Mouse (Mus musculus) intestine, embryonic 16.5 days (tissue): ENCODE data around the gene Asdurf. TPM values are rescaled to one million over a fixed set of nuclear protein-coding genes. Genes with fewer than 3 reads are reported as not detected.
"Not testable (repeated sequence)": the region's sequence is repeated elsewhere in the genome, so short reads cannot be mapped to it uniquely, and the experiment has no call there.

Source experiments
- ATAC-seq: fragments of 200-750 bp; cut with Nextera tagmentation; 2 replicates; pipeline ENCODE4 v1.8.0; 2017; ENCODE audit warnings: moderate TSS enrichment, moderate library complexity
- H3K27ac ChIP-seq: fragments of 300-500 bp; sonication (generic); 2 replicates; pipeline ENCODE4 v1.5.1; 2014; ENCODE audit warnings: mild to moderate bottlenecking, low read length
- H3K27me3 ChIP-seq: fragments of 300-500 bp; sonication (generic); replicated peaks from 2 replicates; pipeline ENCODE4 v1.6.1; 2014; ENCODE audit warnings: low read length, control low read depth, mixed read lengths; ENCODE audit not compliant: control insufficient read depth, insufficient read depth
- H3K36me3 ChIP-seq: fragments of 300-500 bp; sonication (generic); 2 replicates; pipeline ENCODE4 v1.6.1; 2014; ENCODE audit warnings: low read length, control low read depth; ENCODE audit not compliant: control insufficient read depth, insufficient read depth
- H3K4me1 ChIP-seq: fragments of 300-500 bp; sonication (generic); 2 replicates; pipeline ENCODE4 v1.6.1; 2014; ENCODE audit warnings: low read length, control low read depth, mixed read lengths; ENCODE audit not compliant: control insufficient read depth, insufficient read depth
- H3K4me2 ChIP-seq: fragments of 300-500 bp; sonication (generic); 2 replicates; pipeline ENCODE4 v1.6.1; 2014; ENCODE audit warnings: low read depth, low read length, control low read depth
- H3K4me3 ChIP-seq: fragments of 300-500 bp; sonication (generic); 2 replicates; pipeline ENCODE4 v1.5.1; 2014; ENCODE audit warnings: mild to moderate bottlenecking, low read length
- H3K9ac ChIP-seq: fragments of 300-500 bp; sonication (generic); 2 replicates; pipeline ENCODE4 v1.6.1; 2014; ENCODE audit warnings: low read depth, low read length
- H3K9me3 ChIP-seq: fragments of 300-500 bp; sonication (generic); 2 replicates; pipeline ENCODE4 v1.6.1; 2016; ENCODE audit warnings: low read length, control low read depth; ENCODE audit not compliant: control insufficient read depth
- WGBS: fragments of 180-500 bp; shearing (Covaris S2); extraction: QIAGEN DNeasy Blood & Tissue Kit; methylation state at CpG from one replicate; pipeline ENCODE4 v1.1.7; 2014; 5-methylcytosine and 5-hydroxymethylcytosine counted together
- polyA plus RNA-seq: library from polyadenylated mRNA; unstranded; fragments of >200 nt; fragmentation: Nextera tagmentation; extraction: Ambion mirVana; gene quantifications from 2 replicates; pipeline ENCODE4 v1.2.1, GENCODE M21; 2015

The Asdurf gene
- polyA plus RNA-seq: 7.5 TPM in 1 of 2 replicates, not detected in the other

- peaks cover 6% of the 10 kb centered on the region for H3K4me1 ChIP-seq
- H3K4me2 ChIP-seq: peak within 1 kb of the TSS; percentile 53
- H3K36me3 ChIP-seq: peaks cover 3% of the 10 kb centered on the region; the same call in 1 of the 2 replicates
- under 1% methylated on average over 44 of the region's 44 CpGs for WGBS
- no peaks in the 10 kb centered on the region for H3K9me3 ChIP-seq
- no peaks in the 10 kb centered on the region for H3K27me3 ChIP-seq
- peak; percentile 100 for ATAC-seq
- H3K9ac ChIP-seq: peak within 1 kb of the TSS; percentile 95
- peak within 1 kb of the TSS; percentile 80 for H3K27ac ChIP-seq
- peak within 1 kb of the TSS; percentile 87 for H3K4me3 ChIP-seq
These were observed at the start of gene Asdurf, which contains the start of the genes Gm28551 and Asnsd1 for GRCm38 (mm10) chr1:53352327-53353261. TSS of gene Asdurf (minus strand) at chr1:53352619. TSS of gene Gm28551 (minus strand) at chr1:53352667. TSS of gene Asnsd1 (minus strand) at chr1:53352752.

DNA sequence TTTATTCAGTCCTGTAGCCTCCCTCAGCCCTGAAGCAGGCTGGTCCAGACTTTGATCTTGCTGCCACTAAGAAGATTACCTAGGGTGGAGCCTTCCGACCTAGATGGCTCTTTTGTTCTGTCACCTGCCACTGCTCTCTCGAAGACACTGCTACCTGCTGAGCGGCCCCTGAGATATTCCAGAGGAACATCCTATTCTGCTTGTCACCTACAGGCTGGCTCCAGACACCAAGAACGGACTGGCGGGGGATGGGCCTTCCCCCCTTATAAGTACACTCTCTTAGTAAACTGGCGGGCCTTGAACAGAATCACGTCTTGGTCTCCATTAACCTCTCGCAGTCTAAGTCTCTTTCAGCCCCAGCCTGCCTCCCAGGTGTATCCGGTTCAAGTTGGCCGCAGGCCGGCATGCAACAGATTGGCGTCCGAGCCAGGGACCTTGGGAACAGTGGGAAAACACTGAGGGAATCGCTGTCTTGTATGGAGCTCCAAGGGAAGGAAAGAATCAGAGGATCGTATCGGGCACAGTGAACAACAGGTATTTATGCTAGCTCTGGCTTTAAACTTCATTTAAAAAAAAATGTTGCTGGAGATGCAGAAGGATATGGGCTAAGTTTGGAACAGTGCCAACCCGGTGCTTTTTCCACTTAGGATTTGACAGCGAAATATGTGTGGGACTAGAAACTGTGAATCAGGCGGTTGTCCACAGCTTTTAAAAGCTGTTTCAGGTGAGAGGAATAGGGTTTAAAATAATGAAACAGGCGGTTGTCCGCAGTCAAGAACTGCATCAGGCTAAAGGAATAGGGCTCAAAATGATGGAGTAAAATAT, 41.7 kb upstream of the Asdurf start:
- WGBS: 38% methylated on average over 21 of the region's 21 CpGs
- not testable (repeated sequence) for ATAC-seq, H3K27ac ChIP-seq, H3K4me2 ChIP-seq, H3K4me3 ChIP-seq, H3K4me1 ChIP-seq, H3K9ac ChIP-seq, H3K27me3 ChIP-seq, H3K9me3 ChIP-seq, H3K36me3 ChIP-seq

DNA sequence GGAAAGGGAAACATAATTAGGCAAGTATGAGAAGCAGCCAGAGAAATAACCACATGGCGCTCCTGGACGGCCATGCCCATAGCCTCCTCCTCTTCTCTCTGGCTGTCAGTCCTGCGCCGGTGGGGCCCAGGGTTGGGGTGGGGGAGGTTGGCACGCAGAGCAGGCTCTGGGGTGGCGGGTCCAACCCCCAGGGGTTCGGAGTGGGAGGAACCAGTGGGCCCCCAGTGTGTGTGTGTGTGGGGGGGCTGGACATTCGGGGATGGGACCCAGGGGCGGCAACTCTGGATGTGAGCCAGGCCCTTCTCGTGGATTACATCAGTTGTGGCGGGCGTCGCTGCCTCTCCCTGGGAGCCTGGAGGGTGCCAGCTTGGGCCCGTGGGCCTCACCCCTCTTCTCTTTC, 36.3 kb upstream of the Asdurf start:
- Histone ChIP-seq H3K4me2 (no peak overlapping the region), H3K27ac (no peak overlapping the region), H3K9ac (no peak overlapping the region), H3K4me1 (no peaks in the 10 kb centered on the region), H3K36me3 (no peaks in the 10 kb centered on the region), H3K27me3 (no peaks in the 10 kb centered on the region), H3K9me3 (no peaks in the 10 kb centered on the region; the same call in 1 of the 2 replicates), H3K4me3 (no peak overlapping the region)
- ATAC-seq: no peak
- WGBS: 92% methylated on average over 14 of the region's 14 CpGs

- H3K27me3 ChIP-seq: no peaks in the 10 kb centered on the region
- H3K4me1 ChIP-seq: no peaks in the 10 kb centered on the region
- no peak overlapping the region for H3K27ac ChIP-seq
- 72% methylated on average over 6 of the region's 6 CpGs for WGBS
- no peak overlapping the region for H3K9ac ChIP-seq
- H3K4me3 ChIP-seq: no peak overlapping the region
- no peak for ATAC-seq
- no peaks in the 10 kb centered on the region for H3K36me3 ChIP-seq
- no peak overlapping the region for H3K4me2 ChIP-seq
- no peaks in the 10 kb centered on the region for H3K9me3 ChIP-seq
These were observed 31.8 kb upstream of the Asdurf start for GRCm38 (mm10) chr1:53384085-53384688.

DNA sequence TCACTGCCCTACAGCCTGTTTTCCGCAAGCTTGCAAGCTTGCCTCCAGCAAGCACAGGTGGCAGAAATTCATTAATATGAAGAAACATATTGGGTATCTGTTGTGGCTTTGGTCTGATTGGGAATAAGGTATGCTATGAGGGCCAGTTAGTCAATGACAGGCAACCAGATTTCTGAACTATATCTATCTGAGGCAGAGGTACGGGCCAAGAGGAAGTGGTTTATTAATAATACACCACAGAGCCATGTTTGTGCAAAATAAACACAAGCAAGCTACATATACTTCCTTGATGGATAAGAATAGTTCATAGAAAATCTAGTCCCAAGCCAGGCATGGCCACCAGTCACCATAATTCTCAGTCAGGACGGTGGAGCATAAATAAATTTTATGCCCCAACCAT, 25.3 kb upstream of the Asdurf start:
- Histone ChIP-seq H3K36me3 (no peaks in the 10 kb centered on the region), H3K27me3 (no peaks in the 10 kb centered on the region), H3K27ac (no peak overlapping the region), H3K4me2 (no peak overlapping the region), H3K4me3 (no peak overlapping the region), H3K4me1 (no peaks in the 10 kb centered on the region), H3K9ac (no peak overlapping the region), H3K9me3 (no peaks in the 10 kb centered on the region)
- WGBS: 78% methylated on average over 3 of the region's 3 CpGs
- ATAC-seq: no peak

- H3K4me3 ChIP-seq, H3K36me3 ChIP-seq, H3K27ac ChIP-seq, H3K9me3 ChIP-seq, H3K4me1 ChIP-seq, H3K4me2 ChIP-seq, H3K9ac ChIP-seq, H3K27me3 ChIP-seq: not testable (repeated sequence)
- 71% methylated on average over 2 of the region's 2 CpGs for WGBS
- peak; percentile 66; the same call in 1 of the 2 replicates for ATAC-seq
These were observed 23.5 kb upstream of the Asdurf start for GRCm38 (mm10) chr1:53375965-53376364.

DNA sequence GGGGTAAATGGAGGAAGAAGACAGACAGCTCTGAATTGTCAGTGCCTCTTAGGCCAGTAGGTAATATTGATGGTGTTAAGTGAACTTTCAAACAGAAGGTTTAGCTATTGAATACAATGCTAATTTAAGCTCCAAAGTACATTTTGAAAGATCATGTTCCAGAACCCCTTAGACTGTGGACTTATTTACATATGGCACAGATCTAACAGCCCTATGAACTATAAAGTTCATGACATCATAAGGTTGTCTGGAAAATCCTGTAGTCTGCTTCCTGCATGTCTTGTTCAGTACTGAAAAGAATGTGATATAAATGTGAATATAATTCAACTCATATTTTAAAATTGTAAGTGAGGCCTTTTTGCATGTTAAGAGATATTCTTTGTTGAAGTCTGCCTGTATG, 6.6 kb upstream of the Asdurf start:
- no peak overlapping the region for H3K4me2 ChIP-seq
- peak; percentile 86 for ATAC-seq

DNA sequence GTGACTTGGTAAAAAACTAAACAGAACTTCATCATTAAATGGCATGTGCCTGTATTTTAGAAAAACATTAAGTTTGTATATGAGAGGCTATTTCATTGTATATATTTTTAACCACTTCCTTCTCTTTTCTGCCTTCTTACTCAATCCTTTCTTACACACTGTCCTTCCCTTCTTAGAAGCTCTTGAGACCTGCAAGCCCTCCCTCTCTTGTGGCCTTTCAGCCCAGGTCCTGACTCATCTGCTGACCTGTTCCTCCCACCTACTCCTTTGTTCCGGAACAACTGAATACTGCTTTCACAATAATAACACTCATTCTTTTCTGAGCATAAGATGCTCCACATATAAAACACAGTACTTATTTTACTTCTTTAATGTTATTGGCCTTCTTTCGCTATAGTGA, 11.3 kb downstream of the Asdurf start:
- no peak for ATAC-seq
- peaks cover 12% of the 10 kb centered on the region; the same call in 1 of the 2 replicates for H3K36me3 ChIP-seq
- H3K27me3 ChIP-seq: no peaks in the 10 kb centered on the region
- WGBS: 99% methylated on average over 2 of the region's 2 CpGs
- no peaks in the 10 kb centered on the region for H3K4me1 ChIP-seq
- H3K27ac ChIP-seq: no peak overlapping the region
- H3K4me3 ChIP-seq: no peak overlapping the region
- H3K9me3 ChIP-seq: no peaks in the 10 kb centered on the region
- H3K9ac ChIP-seq: no peak overlapping the region
- H3K4me2 ChIP-seq: no peak overlapping the region

More for the DNA sequence above, 6.6 kb upstream of the Asdurf start:
- Histone ChIP-seq H3K27ac (no peak overlapping the region), H3K27me3 (no peaks in the 10 kb centered on the region), H3K9me3 (no peaks in the 10 kb centered on the region), H3K36me3 (no peaks in the 10 kb centered on the region), H3K4me3 (no peak overlapping the region), H3K4me1 (no peaks in the 10 kb centered on the region), H3K9ac (no peak overlapping the region)

- ATAC-seq, H3K27me3 ChIP-seq, H3K4me3 ChIP-seq, H3K9ac ChIP-seq, H3K9me3 ChIP-seq, H3K4me2 ChIP-seq, H3K4me1 ChIP-seq, H3K27ac ChIP-seq: not testable (repeated sequence)
- H3K36me3 ChIP-seq: peaks cover 10% of the 10 kb centered on the region; the same call in 1 of the 2 replicates
- WGBS: 71% methylated on average over 2 of the region's 2 CpGs
These were observed 15.0 kb downstream of the Asdurf start for GRCm38 (mm10) chr1:53337403-53337802.
